Mouse (Mus musculus): ENCODE data around the gene Psmd11.
"Not testable (repeated sequence)": the region's sequence is repeated elsewhere in the genome, so short reads cannot be mapped to it uniquely, and the experiment has no call there.

GRCm38 (mm10) chr11:80426029-80426813 lies 2.2 kb upstream of the Psmd11 start:
- TF ChIP-seq GATA1 (IDR thresholded peaks at IDR 0.05; ENCODE audit: borderline replicate concordance, low read length); FLI1 (IDR thresholded peaks at IDR 0.05; ENCODE audit: low read length): not testable (repeated sequence)

Data from megakaryocyte, embryonic 14.5 days (primary cell).